Mouse (Mus musculus) myocyte (in vitro differentiated cells): ENCODE measurements around the gene Shisa3. TPM values are rescaled to one million over a fixed set of nuclear protein-coding genes. Genes with fewer than 3 reads are reported as not detected.

Experiments
- H3K27me3 ChIP-seq: one replicate; pipeline ENCODE4 v1.6.1; 2011; ENCODE audit not compliant: control insufficient read depth, insufficient read depth, insufficient read length
- H3K36me3 ChIP-seq: one replicate; pipeline ENCODE4 v1.6.1; 2011; ENCODE audit not compliant: control insufficient read depth, insufficient read depth
- H3K4me2 ChIP-seq: one replicate; pipeline ENCODE4 v1.6.1; 2011; ENCODE audit warnings: low read depth, control low read depth
- H3K4me3 ChIP-seq: one replicate; pipeline ENCODE4 v1.5.1; 2011; ENCODE audit warnings: mild to moderate bottlenecking, control low read depth, moderate library complexity
- H3K79me2 ChIP-seq: one replicate; pipeline ENCODE4 v1.6.1; 2011; ENCODE audit not compliant: control insufficient read depth, insufficient read depth
- H3ac ChIP-seq: one replicate; pipeline ENCODE4 v1.6.1; 2011; ENCODE audit not compliant: control insufficient read depth, insufficient read length
- CEBPB ChIP-seq: IDR thresholded peaks from 2 replicates; pipeline ENCODE4 v1.6.1; 2011; ENCODE audit warnings: mild to moderate bottlenecking, moderate library complexity; ENCODE audit not compliant: poor library complexity, insufficient read depth, severe bottlenecking
- E2F4 ChIP-seq: IDR thresholded peaks from one replicate; pipeline ENCODE4 v1.6.1; 2011; ENCODE audit warnings: mild to moderate bottlenecking, control low read depth, moderate library complexity; ENCODE audit not compliant: insufficient read depth
- MAX ChIP-seq: IDR thresholded peaks from one replicate; pipeline ENCODE4 v1.6.1; 2011; ENCODE audit warnings: low read depth, mild to moderate bottlenecking, control low read depth
- MYOD1 ChIP-seq, 3 experiments: IDR thresholded peaks; one replicate each; pipeline ENCODE4 v1.6.1; 2011; ENCODE audit warnings: control low read depth in 2 of 3, low read depth in 2 of 3, mild to moderate bottlenecking in 2 of 3, moderate library complexity in 1 of 3; ENCODE audit not compliant: insufficient read length in 2 of 3, control insufficient read depth in 1 of 3
- MYOG ChIP-seq, 3 experiments: IDR thresholded peaks; one replicate each; pipeline ENCODE4 v1.6.1; 2011; ENCODE audit warnings: control low read depth in 2 of 3, low read depth in 2 of 3, mild to moderate bottlenecking in 2 of 3; ENCODE audit not compliant: insufficient read length in 2 of 3, control insufficient read depth in 1 of 3, insufficient read depth in 1 of 3
- POLR2A ChIP-seq: IDR thresholded peaks from one replicate; pipeline ENCODE4 v1.6.1; 2011; ENCODE audit warnings: low read depth, mild to moderate bottlenecking, control low read depth, moderate library complexity; ENCODE audit not compliant: insufficient read length
- POLR2AphosphoS2 ChIP-seq: IDR thresholded peaks from one replicate; pipeline ENCODE4 v1.6.1; 2011; ENCODE audit warnings: low read depth, control low read depth; ENCODE audit not compliant: insufficient read length
- REST ChIP-seq: IDR thresholded peaks from one replicate; pipeline ENCODE4 v1.6.1; 2011; ENCODE audit warnings: mild to moderate bottlenecking, control low read depth, moderate library complexity; ENCODE audit not compliant: insufficient read depth, insufficient read length
- SRF ChIP-seq: IDR thresholded peaks from one replicate; pipeline ENCODE4 v1.6.1; 2011; ENCODE audit warnings: low read depth; ENCODE audit not compliant: control insufficient read depth, insufficient read length
- TCF12 ChIP-seq: IDR thresholded peaks from one replicate; pipeline ENCODE4 v1.6.1; 2011; ENCODE audit warnings: mild to moderate bottlenecking, control low read depth; ENCODE audit not compliant: poor library complexity, insufficient read depth, severe bottlenecking
- TCF3 ChIP-seq: IDR thresholded peaks from one replicate; pipeline ENCODE4 v1.6.1; 2011; ENCODE audit warnings: low read depth, control low read depth; ENCODE audit not compliant: insufficient read length
- USF1 ChIP-seq: IDR thresholded peaks from one replicate; pipeline ENCODE4 v1.6.1; 2011; ENCODE audit warnings: low read depth, mild to moderate bottlenecking, control low read depth, moderate library complexity
- polyA plus RNA-seq: library from polyadenylated mRNA; unstranded; fragments of >200 nt; fragmentation: generic; extraction: Trizol; gene quantifications from one replicate; pipeline ENCODE4 v1.2.1, GENCODE M21; 2012; ENCODE audit warnings: missing spikeins

Gene Shisa3
- polyA plus RNA-seq, 1 experiment, result not detected

DNA sequence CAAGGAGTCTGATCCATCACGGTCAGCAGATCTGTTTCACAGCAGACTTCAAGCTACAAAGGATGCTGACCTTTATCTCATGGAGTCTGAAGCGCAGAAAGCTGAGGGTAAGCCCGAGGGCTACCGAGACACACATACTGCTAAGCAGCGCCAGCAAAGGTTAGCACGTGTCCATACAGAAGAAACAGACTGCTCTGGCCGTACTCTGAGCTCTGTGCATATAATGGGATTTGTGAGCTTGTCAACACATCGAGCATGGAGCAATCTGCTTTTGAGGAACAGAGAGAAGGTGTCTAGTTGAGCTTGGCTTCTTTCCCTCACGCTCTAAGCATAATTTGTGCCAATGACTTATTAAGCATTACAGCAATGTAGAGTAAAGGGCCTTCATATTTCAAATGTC, 33.6 kb upstream of the Shisa3 start:
- no peaks in the 10 kb centered on the region for H3K27me3 ChIP-seq
- TF ChIP-seq USF1, result no peak
- TF ChIP-seq POLR2AphosphoS2, result no peak
- TF ChIP-seq CEBPB, result no peak
- TF ChIP-seq POLR2A, result no peak
- no peak for TF ChIP-seq REST
- TF ChIP-seq MYOG (IDR thresholded peaks at IDR 0.05; ENCODE audit: control insufficient read depth in 1 of 3, insufficient read depth in 1 of 3, insufficient read length in 2 of 3, low read depth in 2 of 3), result no peak
- no peak for TF ChIP-seq TCF3
- no peak for TF ChIP-seq MAX
- TF ChIP-seq MYOD1 (IDR thresholded peaks at IDR 0.05; ENCODE audit: control insufficient read depth in 1 of 3, insufficient read length in 2 of 3, low read depth in 2 of 3), result no peak
- TF ChIP-seq SRF, result no peak
- H3K36me3 ChIP-seq, result no peaks in the 10 kb centered on the region
- no peak overlapping the region for H3ac ChIP-seq
- no peaks in the 10 kb centered on the region for H3K79me2 ChIP-seq
- no peak overlapping the region for H3K4me3 ChIP-seq
- no peak overlapping the region for H3K4me2 ChIP-seq

DNA sequence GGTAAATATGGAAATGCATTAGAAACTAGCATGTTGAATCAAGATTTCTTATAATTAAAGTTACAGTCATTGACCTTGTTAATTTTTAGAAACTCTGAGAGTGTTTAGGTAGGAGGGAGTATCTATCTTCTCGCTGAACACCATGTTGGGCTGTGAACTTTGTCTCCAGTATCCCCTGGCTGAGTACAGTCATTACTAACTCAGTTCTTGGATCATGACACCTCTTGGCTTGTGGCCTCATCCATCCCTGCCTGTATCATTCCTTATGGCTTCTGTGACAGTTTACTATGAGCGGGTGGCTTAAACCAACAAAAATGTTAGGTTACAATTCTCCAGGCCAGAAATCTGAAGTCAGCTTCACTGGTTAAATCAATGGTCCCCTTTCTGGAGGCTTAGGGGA, 32.0 kb upstream of the Shisa3 start:
- Histone ChIP-seq H3K27me3 (no peaks in the 10 kb centered on the region), H3K4me3 (no peak overlapping the region), H3ac (no peak overlapping the region), H3K36me3 (no peaks in the 10 kb centered on the region), H3K79me2 (no peaks in the 10 kb centered on the region), H3K4me2 (no peak overlapping the region)
- TF ChIP-seq E2F4, result no peak
- TF ChIP-seq POLR2AphosphoS2, result no peak
- no peak for TF ChIP-seq USF1
- no peak for TF ChIP-seq POLR2A
- TF ChIP-seq MYOG (IDR thresholded peaks at IDR 0.05; ENCODE audit: control insufficient read depth in 1 of 3, insufficient read depth in 1 of 3, insufficient read length in 2 of 3, low read depth in 2 of 3), result no peak
- no peak for TF ChIP-seq TCF12
- no peak for TF ChIP-seq CEBPB

DNA sequence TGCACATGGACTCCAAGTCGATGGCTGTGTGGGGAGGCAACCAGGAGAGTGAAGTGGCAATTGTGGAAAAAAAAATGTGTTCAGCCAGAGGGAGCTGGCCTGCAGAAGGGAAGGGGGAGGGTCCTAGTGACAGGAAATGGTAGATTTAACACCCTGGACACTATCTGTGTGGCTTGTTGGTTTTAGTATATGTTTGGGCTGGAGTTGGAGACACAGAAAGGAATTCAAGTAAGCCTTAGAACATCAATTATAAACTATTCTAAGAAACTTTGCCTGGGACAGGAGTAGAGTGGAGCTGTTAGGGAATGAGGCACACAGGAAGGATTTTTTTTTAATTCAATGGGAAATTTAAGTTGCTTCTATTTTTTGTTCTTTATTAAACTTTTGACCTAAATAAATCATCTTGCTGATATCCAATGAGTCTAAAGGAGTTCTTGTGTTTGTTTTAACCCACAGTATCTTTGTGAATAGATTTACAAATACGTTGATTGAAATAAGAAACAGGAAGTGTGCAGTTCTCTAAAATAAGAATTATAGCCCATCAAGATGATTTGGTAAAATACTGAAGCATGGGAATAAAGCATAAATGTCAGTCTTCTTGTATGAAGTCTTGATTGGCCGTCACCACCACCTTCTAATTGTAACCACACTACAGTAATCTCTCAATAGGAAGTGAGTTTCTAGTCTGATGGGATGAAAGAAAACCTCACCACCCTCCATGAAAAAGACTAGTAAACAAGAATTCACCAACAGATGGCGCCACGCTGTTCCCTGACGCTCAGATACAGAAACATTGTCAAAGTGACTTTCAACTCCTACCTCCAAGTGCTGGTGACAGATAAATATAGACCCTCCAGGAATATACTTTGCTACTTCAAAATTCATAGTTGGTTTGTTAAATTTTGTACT, 27.7 kb upstream of the Shisa3 start:
- H3ac ChIP-seq, result no peak overlapping the region
- TF ChIP-seq USF1 (no peak), SRF (no peak), MAX (no peak), POLR2A (no peak), MYOG (IDR thresholded peaks at IDR 0.05; ENCODE audit: control insufficient read depth in 1 of 3, insufficient read depth in 1 of 3, insufficient read length in 2 of 3, low read depth in 2 of 3) (no peak), TCF12 (no peak), POLR2AphosphoS2 (no peak), CEBPB (no peak), TCF3 (no peak)
- no peaks in the 10 kb centered on the region for H3K27me3 ChIP-seq
- H3K36me3 ChIP-seq, result no peaks in the 10 kb centered on the region
- H3K79me2 ChIP-seq, result no peaks in the 10 kb centered on the region
- H3K4me2 ChIP-seq, result no peak overlapping the region
- H3K4me3 ChIP-seq, result no peak overlapping the region

DNA sequence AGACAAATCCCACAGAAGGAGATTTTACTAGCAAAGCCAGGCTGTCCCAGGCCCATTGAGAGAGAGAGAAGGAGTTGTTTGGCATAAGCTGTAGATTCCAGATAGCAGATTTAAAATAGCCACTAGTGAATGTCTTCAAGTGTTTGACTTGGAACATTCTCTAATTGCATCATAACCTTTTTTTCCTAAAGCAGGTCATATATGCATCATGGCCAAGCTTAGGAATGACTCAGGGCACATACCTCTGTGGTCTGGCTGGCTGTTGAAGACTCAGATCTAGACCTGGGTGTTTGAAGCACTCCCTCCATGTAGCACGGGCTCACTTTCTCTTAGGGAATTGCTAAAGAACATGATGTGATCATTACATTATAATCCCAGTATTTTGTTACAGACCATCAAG, 12.6 kb upstream of the Shisa3 start:
- Histone ChIP-seq H3K4me3 (no peak overlapping the region), H3ac (no peak overlapping the region), H3K27me3 (no peaks in the 10 kb centered on the region), H3K4me2 (no peak overlapping the region), H3K36me3 (no peaks in the 10 kb centered on the region), H3K79me2 (no peaks in the 10 kb centered on the region)
- TF ChIP-seq SRF, result no peak
- TF ChIP-seq POLR2A, result no peak
- TF ChIP-seq POLR2AphosphoS2, result no peak
- no peak for TF ChIP-seq MYOG (IDR thresholded peaks at IDR 0.05; ENCODE audit: control insufficient read depth in 1 of 3, insufficient read depth in 1 of 3, insufficient read length in 2 of 3, low read depth in 2 of 3)
- TF ChIP-seq MAX, result no peak
- no peak for TF ChIP-seq REST
- no peak for TF ChIP-seq CEBPB
- no peak for TF ChIP-seq USF1
- TF ChIP-seq TCF3, result no peak
- TF ChIP-seq E2F4, result no peak

DNA sequence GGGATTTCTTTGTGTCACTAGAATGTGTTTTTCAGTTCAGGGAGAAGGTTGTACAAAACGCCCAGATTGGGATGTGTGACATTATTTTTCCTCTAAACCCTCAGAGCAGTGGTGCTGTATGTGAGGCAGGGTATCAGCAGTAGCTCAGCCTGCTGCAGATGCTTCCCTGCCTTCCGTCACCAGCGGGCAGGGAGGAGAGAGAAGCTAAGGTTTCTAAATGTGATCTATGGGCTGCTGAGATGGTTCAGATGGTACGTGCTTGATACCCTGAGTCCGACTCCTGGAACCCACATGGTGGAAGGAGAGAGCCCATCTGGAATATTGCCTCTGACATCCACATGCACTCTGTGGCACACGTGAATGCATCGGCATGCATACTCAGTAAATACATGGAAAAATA, 12.1 kb upstream of the Shisa3 start:
- H3K79me2 ChIP-seq, result no peaks in the 10 kb centered on the region
- no peaks in the 10 kb centered on the region for H3K27me3 ChIP-seq
- no peak overlapping the region for H3K4me3 ChIP-seq
- H3K36me3 ChIP-seq, result no peaks in the 10 kb centered on the region
- no peak overlapping the region for H3K4me2 ChIP-seq
- H3ac ChIP-seq, result no peak overlapping the region
- TF ChIP-seq TCF3 (no peak), TCF12 (no peak)
